Comparison of ENCODE assay signal across 12 mouse cellular contexts in genomic region chr14:93842686-93843288, GRCm38 (mm10). TPM values are rescaled to one million over a fixed set of nuclear protein-coding genes. Genes with fewer than 3 reads are reported as not detected.
"Had no signal": no experiment of that assay in that cellular context is flagged by ENCODE, and none has a peak within 500 bp of the region (broad histone marks: within the 10 kb centered on the region; RNA-seq: fewer than 3 reads in every experiment).

No protein-coding gene starts in this region.

- H3K27ac ChIP-seq: limb, embryonic 15.5 days; liver, embryonic 13.5 days; lung, embryonic 15.5 days; macrophage; midbrain, embryonic 12.5 days had no signal

- ATAC-seq: liver, postnatal 0 days had no signal

- H3K9me3 ChIP-seq: limb, embryonic 15.5 days; liver, embryonic 13.5 days; lung, embryonic 15.5 days; megakaryocyte, embryonic 14.5 days; midbrain, embryonic 12.5 days had no signal

- H3K4me1 ChIP-seq: limb, embryonic 15.5 days; liver, embryonic 13.5 days; lung, embryonic 15.5 days; megakaryocyte, embryonic 14.5 days had no signal

- H3K9ac ChIP-seq: limb, embryonic 15.5 days; liver, embryonic 13.5 days; liver, postnatal 0 days; lung, embryonic 15.5 days; midbrain, embryonic 12.5 days had no signal

- H3K4me2 ChIP-seq: limb, embryonic 15.5 days; liver, embryonic 13.5 days; lung, embryonic 15.5 days; midbrain, embryonic 12.5 days had no signal

- H3K27me3 ChIP-seq: limb, embryonic 15.5 days; liver, embryonic 13.5 days; lung, embryonic 15.5 days; megakaryocyte, embryonic 14.5 days; midbrain, embryonic 12.5 days had no signal

- H3K4me3 ChIP-seq: limb, embryonic 15.5 days; liver, embryonic 13.5 days; lung, embryonic 15.5 days; megakaryocyte, embryonic 14.5 days; midbrain, embryonic 12.5 days had no signal

- DNase-seq: kidney, adult 8-10 months; kidney, postnatal 25 days; liver, embryonic 13.5 days; liver, postnatal 0 days; lung, postnatal 14 days; right cerebral cortex, postnatal 25 days; thymus, postnatal 36 days had no signal

- H3K36me3 ChIP-seq: limb, embryonic 15.5 days; liver, embryonic 13.5 days; lung, embryonic 15.5 days; midbrain, embryonic 12.5 days had no signal

RNA-seq across cellular contexts. Expression of gene Pcdh9, which starts 47.7 kb away (rescaled TPM):
- polyA plus RNA-seq: macrophage had no signal
